Mouse (Mus musculus) kidney, postnatal 25 days (tissue): ENCODE results near the gene Smarca5.

ENCODE experiments used
- DNase-seq, 2 experiments: peaks; one replicate each; pipeline ENCODE4 v3.0.0; 2021; ENCODE audit warnings: mixed read lengths in 2 of 2

Smarca5 gene

DNA sequence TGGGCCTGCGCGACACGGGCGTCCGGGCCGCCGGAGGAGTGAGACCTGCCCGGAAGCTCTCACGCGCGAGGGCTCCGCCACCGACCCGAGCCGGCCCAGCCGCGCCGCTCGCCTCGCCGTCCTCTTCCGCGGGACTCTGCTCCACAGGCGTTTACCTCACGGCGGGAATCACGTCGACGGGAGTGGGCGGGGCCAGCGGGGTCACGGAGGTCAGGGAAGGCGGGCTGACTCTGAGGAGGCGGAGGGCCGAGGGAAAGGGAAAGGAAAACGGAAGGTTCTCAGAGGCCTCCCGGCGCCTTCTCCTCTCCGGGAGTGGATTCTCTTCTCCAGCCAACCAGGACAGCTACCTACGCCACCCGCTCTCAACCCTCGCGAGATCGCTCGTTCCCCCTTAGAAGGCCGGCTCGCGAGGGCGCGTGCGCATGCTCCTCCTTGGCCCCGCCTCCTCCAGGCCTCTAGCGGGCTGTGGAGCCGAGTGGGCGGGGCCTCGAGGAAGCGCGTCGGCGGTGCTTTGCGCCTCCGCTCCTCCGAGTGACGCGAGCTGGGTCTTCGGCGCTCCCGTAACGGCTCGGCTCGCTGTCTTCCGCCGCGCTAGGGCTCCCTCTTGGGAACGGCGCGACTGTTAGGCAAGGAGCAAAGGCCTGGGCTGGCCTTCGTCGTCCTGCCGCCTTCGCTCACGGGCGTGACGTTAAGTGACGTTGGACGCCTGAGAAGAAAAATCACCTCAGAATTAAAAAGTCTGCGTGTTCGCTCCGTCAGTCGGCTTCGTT is at the start of gene Smarca5:
Gene Smarca5 (minus strand): TSS at position 343 of the 770 bp plus-strand sequence.
- peak; percentile 97 for DNase-seq

DNA sequence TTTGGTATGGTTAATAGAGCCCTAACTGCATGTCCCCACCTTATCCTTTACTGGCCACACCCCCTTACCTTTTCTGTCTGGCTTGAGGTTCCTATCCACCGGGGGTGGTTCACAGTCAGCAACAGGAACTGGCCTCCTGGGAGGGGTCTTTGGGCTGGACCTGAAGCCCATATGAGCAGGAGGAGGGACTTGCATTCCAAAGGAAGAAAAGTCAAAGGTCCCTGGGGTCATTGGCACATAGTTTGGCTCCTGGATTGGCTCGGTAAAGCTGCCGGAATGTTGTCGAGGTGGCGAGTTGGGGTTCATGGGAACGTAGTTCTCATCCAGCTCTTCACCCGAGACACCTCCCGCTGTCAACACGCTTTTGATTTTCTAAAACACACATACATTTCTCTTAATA is 45.3 kb upstream of the Smarca5 start:
- DNase-seq = no peak

DNA sequence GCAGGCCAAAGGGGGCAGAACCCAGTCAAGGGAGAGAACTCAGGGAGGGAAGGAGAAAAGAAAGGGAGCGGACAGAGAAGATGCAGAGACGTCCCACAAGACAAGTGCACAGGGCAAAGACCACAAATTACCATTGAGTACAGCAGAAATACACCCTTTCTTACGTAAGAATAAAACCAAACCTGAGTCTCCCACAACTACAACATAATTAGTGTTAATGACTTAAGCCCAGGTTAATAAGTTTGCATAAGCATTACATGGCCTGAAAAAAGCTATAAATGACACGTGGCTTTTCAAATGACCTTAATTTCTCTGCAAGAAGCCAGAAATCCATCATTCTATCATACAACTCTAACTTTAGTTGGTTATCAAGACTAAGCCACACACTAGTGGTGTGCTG is 44.0 kb upstream of the Smarca5 start:
- no peak for DNase-seq

DNA sequence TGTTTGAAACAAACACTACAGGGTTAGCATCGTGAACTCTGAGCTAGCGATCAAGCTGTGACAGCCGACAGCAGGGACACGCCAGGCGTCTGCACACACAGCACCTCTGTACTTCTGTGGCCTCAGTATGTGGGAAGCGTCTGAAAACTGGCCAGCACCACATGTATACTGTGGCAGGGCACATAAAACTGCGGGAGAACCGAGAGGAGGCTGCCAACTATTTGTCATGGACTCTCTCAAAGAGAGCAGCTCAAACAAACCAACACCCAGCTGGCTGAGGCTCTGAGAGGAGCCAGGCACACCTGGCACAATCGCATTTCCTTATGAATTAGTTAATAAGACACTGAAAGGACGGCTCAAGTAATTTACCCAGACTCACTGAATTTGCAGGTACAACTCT is 42.0 kb upstream of the Smarca5 start:
- DNase-seq = no peak

DNA sequence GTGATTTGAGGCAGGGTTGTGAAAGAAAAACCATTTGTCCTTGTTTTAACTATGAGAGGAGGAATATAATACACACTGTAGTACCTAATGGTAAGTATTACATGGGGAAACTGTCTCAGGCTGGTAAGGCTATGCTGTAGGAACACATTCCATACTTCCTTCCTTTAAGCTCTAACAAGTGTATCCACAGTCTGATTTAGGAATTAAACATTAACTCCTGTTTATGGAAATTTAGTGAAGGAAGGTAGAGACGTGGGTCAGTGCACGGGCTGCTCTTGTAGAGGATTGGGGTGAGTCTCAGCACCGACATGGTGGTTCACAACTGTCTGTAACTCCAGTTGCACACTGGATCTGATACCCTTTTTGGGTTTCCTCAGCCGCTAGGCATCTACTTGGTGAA is 41.0 kb upstream of the Smarca5 start:
- no peak for DNase-seq

DNA sequence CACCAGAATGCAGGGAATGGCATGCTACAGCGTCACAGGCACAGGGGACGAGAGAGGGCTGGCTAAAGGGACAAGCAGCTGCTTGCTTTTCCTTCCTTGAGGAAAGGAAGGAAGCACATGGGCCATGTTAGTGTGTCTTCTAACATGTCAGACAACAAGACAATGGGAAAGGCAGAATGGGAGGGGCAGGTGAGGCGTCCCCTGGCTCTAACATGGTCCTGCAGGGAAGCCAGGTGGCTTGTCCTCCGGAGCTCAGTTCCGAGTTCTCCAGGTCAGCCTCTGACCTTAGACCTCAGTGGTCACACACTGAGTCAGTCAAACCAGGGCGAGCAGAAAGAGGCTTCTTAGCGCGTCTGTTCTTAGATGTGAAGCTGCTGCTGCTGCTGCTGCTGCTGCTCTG is 37.1 kb upstream of the Smarca5 start:
- peak in 1 of 2 experiments; percentile 58 for DNase-seq

DNA sequence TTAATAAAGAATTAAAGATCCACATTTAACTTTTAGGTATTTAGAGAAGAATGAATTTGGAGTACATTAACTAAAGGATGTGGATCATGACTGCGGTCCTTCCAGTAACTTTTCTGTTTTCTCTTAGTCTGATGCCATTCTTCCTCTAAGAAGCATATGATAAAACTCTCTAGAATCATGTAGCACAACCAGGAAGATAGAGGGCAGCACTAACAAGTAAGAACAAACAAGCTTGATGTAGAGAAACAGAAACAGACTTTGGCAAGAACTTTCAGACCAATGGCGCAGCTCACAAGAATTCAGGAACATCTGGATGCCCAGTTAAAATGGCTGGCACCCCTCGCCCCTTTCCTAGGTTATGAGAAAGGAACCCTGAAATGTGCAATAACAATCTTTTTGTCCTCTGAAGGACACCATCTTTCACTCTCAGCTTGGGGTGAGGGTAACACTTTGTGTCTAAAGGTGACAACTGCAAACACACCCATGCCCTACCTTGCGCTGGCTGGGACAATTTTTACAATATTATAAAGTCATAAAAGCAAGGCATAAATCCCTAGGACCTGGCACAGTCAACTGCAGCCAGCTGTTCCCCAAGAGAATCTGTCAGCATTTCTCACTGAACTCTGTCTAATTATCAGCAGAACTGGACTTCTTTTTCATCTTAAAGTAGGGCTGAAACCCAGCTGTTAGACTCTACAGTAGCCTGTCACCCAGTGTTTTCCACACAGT is 33.6 kb upstream of the Smarca5 start:
- peak in 1 of 2 experiments; percentile 37 for DNase-seq

DNA sequence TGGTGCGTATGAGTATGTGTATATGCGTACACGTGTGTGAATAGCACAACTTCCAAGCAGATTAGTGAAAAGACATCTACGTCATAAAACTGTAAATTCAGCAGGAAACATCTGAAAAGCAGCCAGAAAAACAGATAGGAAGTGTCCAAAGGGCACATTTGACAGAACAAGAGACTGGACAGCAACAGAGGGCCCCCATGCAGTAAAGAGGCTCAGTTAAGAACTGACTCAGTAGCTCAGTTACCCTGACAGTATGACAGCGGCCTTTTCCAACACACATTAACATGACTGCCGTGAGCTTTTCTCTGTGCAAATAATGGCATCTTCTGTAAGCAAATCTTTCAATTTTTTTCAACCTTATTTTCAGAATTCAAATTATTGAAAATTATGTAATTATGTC is 29.2 kb upstream of the Smarca5 start:
- no peak for DNase-seq

DNA sequence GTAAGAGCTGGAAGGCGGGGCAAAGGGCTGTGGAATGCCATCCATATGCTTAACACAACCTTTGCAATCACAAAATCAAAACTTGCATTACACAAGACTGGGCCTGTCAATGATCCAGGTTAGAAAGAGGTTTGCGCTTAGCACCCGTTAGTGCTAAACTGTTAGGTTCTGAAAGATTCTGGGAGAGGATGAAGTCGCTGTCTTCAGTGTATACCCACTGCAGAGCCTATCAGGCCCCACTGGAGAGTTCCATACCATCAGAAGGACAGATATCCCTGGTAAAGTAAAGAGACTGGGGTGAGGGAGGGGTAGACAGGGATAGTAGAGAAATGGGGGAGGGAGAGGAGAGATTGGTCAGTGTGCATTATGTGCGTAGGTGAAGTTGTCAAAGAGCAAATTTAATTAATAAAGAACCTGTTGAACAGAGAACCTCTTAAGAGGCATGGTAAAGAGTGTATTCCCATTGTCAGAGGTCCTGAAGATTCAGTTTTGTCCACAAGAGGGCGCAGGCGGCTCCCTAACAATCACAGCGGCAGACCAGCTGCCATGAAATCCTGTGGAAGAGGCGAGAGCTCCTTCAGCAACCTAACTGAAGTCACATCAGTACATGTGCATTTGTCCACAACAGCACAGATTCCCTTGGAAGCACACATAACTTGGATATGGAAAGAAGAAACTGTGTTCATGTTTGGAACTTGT is 13.9 kb upstream of the Smarca5 start:
- peak; percentile 78 to 93 for DNase-seq

DNA sequence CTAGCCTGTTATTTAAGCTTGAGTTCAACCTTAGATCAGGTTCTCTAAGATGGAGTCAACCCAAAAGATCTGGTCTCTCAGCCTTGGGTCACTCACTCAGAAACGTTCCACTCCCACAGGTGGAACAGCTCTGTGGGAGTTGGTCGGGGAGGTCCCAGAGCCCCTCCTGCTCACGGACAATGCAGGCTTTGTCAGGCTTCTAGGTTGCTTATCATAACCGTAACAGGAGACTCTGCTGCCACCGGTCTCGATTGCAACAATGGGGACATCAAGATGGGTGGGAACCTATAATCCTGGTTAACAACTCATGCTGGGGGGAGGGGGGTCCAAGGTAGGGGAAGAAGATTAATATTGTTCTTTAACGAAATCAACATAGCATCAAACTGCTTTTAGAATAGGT is 13.1 kb upstream of the Smarca5 start:
- no peak for DNase-seq

DNA sequence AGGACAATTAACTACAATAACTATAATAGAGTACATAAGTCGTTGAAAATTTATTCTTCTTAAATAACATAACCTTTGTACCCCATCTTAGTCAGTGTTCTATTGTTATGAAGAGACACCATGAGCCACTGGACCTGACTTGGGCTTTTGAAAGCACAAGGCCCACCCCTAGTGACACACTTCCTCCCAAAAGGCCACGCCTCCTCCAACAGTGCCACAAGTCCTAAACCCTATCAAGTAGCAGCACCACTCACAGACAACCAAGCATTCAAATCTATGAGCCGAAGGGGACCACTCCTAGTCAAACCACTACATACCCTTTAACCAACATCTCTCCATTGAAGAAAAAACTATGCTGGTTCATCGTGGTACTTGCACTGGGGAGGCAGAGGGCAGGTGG is 9.8 kb upstream of the Smarca5 start:
- no peak for DNase-seq

DNA sequence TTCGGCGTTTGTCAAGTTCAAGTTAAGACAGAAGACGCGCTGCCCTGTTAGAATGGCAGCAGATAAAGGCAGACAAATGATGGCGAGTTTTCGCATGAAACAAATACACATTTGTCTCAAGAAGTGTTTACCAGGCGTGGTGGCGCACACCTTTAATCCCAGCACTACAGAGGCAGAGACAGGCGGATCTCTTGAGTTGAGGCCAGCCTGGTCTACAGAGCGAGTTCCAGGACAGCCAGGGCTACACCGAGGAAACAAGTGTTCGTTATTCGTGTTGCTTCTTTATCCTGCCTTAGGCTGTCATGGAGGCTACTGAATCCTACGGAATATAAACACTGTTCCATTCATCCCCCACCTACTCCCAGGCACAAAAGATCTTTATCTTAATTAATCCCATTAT is 635 bp upstream of the Smarca5 start:
- DNase-seq = no peak

DNA sequence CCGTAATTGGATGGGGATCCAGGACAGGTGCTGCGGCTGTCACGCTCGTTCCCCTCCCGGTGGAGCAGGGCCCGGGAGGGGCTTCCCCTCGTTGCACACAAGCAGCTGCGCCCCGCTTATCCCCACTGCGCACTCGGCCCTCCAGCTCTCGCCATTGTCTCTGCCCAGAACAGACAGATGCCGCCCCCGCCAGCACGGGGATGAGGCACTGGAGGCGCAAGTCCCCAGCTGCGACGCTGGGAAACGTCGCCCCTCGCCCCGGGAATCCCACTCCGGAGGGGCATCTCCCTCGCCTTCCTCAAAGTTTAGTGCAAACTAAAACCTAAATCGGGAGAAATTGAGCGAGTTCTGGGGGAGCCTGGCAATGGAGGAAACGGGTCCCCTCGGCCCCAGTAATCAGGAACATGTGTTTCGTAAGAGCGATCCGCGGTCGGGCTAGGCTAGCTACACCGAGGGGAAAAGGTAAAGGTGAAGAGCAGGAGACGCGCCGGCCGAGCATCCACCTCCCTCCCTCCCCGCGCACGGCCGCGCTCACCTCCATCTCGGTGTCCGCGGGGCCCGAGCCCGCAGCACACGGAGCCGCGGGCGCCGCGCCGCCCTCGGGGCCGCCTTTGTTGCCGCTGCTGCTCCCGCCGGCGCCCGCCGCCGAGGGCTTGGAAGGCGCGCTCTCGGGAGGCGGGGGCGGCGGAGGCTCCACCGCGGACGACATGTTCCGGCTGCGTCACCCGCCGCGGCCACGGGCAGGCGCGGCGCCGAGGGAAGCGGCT is 726 bp downstream of the Smarca5 start:
- peak; percentile 21 to 57 for DNase-seq

DNA sequence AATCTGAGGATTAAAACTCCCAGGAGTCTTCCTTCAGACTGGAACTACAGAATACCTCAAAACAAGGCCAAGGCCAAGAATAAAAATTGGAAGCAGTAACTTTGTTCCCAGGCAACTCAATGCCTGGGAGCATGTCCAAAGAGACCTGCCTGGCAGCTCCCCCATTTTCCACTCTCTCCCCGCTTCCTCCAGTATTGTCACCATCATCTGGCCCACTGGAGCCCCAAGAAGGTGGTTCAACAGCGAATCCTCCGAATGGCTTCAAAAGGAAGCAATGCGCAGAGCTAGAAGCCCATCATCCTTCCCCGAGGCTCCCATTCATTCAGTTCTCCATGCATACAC is 1.3 kb downstream of the Smarca5 start:
- DNase-seq = no peak

DNA sequence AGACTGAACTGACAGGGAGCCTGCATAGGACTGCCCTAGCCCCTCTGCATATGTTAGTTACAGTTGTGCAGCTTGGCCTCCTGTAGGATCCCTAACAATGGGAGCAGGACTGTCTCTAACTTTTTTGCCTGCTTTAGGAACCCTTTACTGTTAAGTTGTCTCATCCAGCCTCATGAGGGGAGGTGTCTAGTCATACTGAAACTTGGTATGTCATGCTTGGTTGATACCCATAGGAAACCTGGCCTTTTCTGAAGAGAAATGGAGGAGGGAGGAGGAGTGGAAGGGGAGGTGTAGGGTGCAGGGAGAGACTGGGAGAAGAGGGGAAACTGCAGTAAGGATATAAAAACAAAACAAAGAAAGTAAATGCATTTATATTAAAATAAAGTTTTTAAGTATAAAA is 7.0 kb downstream of the Smarca5 start:
- no peak for DNase-seq

DNA sequence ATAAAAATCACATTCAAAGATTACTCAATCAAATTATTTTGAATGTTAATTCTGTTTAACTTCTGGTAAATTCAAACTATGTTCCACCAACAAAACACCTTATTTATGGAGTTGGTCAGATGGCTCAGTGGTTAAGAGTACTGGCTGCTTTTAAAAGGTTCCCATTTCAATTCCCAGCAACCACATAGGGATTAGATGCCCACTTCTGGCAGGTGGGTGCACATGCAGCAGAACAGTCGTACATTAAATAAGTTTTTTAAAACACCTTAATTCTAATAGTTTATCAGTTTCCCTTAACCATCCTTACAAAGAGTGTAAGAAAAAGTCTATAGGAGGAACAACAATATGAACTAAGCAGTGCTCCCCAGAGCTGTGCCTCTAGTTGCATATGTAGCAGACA is 24.8 kb downstream of the Smarca5 start:
- DNase-seq = no peak

DNA sequence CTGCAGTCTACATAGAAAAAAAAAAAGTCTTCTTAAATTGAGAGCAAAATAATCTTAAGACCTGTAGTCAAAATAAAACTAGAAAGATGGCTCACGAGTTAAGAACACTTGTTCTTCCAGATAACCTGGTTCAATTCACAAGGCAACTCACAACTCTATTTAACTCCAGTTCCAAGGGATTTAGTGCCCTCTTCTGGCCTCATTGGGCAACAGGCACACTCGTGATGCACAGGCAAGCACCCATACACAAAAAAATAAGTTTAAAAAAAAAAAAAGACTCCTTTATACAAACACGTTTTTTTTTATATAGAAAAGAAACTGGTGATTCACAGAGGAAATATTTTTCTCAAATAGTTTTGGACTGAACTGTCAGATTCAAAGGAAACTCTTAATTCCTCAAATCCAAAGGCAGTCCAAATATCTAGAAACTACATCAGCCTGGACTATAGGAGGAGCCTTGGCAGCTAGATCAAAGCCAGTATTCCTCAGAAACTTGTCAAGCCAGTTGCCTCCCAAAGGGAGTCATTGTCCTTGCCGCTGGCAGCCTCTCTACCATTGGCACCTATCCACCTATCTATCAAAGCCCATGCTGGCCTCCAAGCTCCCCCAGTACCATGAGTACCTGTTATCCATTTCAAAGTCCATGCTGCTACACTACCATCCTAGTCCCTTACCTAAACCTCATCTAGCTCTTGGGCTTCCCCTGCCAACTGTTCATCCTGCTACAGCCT is 28.5 kb downstream of the Smarca5 start:
- peak; percentile 13 to 40 for DNase-seq

DNA sequence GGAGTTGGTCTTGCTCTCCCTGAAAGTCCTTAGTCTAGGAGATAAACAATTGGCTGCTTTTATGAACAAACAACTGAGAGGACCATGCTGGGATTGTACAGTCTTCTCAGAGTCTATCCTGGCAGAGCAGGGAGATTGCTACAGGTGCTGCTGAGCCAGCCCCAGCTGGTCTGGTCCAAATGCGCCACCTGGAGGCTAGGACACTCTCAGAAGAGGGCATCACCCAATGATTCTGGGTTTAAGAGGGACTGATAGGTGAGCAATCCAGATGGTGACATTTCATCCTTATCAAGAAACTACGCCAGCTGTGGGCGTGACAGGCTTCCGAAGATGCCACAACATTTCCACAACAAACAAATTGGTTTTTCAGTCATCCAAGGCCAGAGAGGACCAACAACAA is 51.2 kb downstream of the Smarca5 start:
- DNase-seq = peak; percentile 75 to 84

DNA sequence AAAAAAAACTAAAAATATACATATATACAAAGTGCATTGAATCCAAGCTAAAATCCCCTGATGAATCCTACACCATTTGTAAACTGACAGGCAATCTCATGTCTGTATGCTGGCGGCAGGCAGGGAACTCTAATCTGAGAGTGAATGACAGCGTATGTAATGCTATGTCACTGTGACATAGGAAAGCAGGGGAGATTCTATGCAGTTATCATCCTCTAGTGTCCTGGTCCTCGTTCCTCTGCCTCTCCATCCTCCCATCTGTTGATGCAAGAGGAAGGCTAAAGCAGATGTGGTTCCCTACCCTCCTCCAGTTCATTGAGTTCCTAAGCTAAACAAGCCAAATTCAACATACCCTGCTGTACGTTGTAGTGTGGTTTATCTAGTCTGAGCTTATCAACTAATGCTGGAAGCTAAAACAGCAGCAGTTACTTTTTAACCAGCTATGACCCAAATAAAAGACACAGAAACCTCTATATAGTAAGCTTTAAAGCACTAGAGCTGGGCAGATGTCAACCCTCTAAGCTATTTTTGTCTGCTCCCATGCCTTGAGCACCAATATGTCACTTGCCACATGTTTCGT is 55.5 kb downstream of the Smarca5 start:
- no peak for DNase-seq

DNA sequence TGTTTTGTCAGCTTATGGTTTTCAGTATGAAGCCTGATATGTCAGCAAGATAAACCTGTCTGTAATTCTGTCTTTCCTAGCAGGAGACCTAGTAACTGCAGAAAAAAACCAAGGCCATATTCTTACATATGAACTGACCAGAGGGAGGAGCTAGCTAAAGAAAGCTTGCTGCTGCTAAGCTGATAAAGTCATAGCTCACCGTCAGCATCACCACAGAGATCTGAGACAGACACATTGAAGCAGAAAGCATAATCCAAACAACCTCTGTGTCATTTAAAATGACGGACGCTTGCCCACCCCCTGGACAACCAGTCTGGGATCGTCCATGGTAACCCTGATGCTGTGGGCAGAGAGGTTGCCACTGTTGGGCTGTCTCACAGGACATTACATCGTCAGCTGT is 56.7 kb downstream of the Smarca5 start:
- DNase-seq = no peak

DNA sequence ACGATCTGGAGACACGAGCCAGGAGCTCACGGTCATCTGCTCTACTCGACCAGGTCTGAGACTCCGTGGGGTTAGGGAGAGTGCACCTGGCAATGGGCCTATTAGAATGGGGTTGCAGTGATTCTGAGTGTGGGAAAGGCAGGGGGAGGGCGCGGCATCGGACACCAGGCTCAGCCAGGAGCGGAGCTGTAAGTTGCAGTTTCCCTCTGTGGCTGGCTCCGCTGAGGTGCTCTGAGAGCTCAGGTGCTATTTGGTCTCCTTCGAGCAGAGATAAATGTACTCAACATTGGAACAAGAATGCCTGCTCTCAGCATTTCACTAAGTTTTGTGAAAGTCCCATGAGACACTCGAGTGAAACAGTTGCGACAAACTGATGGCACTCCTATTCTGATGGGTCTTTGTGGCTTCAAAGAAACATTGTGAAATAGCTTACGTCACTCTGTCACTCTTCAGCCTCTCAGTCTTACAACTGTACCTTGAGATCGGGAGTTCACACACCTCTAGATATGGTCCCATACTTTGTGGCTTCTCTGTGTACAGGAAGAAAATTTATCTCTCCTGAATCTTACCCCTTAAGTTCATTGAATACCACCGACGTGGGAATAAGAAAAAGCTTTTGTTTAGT is 69.9 kb downstream of the Smarca5 start:
- DNase-seq = no peak

DNA sequence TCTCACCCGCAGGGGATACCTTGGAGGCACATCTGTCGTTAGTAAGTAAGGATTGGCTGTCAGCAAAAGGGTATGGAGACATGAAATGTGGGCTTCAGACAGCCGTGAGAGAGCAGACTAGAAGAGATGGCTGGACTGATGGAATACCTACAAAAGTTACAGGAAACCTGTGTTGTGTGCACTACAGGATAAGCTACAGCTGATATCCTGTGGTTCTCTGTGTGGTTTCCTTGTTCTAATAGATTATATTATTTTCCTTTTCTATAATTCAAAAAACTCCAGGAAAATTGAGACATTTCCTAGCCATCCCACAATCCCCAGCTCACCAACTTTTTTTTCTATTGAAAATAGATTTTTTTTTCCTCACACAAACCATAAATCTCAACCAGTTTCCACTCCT is 75.8 kb downstream of the Smarca5 start:
- no peak for DNase-seq
